Comparison of ENCODE assay signal across 8 mouse cellular contexts in genomic region chr5:88886349-88886667, GRCm38 (mm10). TPM values are rescaled to one million over a fixed set of nuclear protein-coding genes. Genes with fewer than 3 reads are reported as not detected.
DNase-seq lines count a peak whose midpoint lies in the region; ATAC-seq and TF ChIP-seq lines count a peak whose summit lies in the region.

No protein-coding gene starts in this region.

- no peaks in the 10 kb centered on the region for H3K36me3 ChIP-seq in heart, embryonic 11.5 days (ENCODE audit: control insufficient read depth, insufficient read depth, low read length)
- H3K36me3 ChIP-seq in heart, postnatal 0 days (replicated peaks; ENCODE audit: control insufficient read depth, insufficient read depth, low read length): no peaks in the 10 kb centered on the region
- no peaks in the 10 kb centered on the region for H3K36me3 ChIP-seq in midbrain, embryonic 10.5 days

- H3K9me3 ChIP-seq in heart, embryonic 11.5 days (replicated peaks; ENCODE audit: control insufficient read depth, low read length): no peaks in the 10 kb centered on the region
- H3K9me3 ChIP-seq in heart, postnatal 0 days (replicated peaks; ENCODE audit: control insufficient read depth, low read length): no peaks in the 10 kb centered on the region
- no peaks in the 10 kb centered on the region for H3K9me3 ChIP-seq in midbrain, embryonic 10.5 days (replicated peaks)

- TF ChIP-seq CTCF in bone marrow macrophage, adult 2 months (IDR thresholded peaks at IDR 0.05; ENCODE audit: low read depth, low read length): no peak
- TF ChIP-seq CTCF in heart, postnatal 0 days (IDR thresholded peaks at IDR 0.05; ENCODE audit: low read depth): no peak

- no peak for TF ChIP-seq EP300 in heart, postnatal 0 days (IDR thresholded peaks at IDR 0.05; ENCODE audit: low read depth)

- intact Hi-C loops in heart, postnatal 14 days (cut with DNase I): loop anchor here (5.0 kb wide), 3 partner anchors 41 to 496 kb away; no protein-coding TSS in a partner anchor

- H3K4me3 ChIP-seq in heart, embryonic 11.5 days (ENCODE audit: low read depth, low read length): peak overlapping the region; percentile 89
- peak overlapping the region; percentile 47 for H3K4me3 ChIP-seq in bone marrow macrophage, adult 2 months (ENCODE audit: insufficient read depth, low read length)
- peak overlapping the region; percentile 76 for H3K4me3 ChIP-seq in heart, postnatal 0 days (ENCODE audit: low read depth, low read length)
- peak overlapping the region; percentile 81 for H3K4me3 ChIP-seq in midbrain, embryonic 10.5 days

- under 1% methylated on average over 14 of the region's 14 CpGs for WGBS in heart, embryonic 11.5 days (ENCODE audit: insufficient replicate concordance)
- 1% methylated on average over 14 of the region's 14 CpGs for WGBS in heart, postnatal 0 days
- WGBS in midbrain, embryonic 10.5 days: under 1% methylated on average over 14 of the region's 14 CpGs

- 0 out of 2 replicates have a peak, but pooled peaks cover 4% of the 10 kb centered on the region for H3K4me1 ChIP-seq in heart, embryonic 11.5 days (ENCODE audit: control insufficient read depth, insufficient read depth, low read length)
- peaks cover 2% of the 10 kb centered on the region; the same call in 1 of the 2 replicates for H3K4me1 ChIP-seq in bone marrow macrophage, adult 2 months (ENCODE audit: control insufficient read depth, insufficient read depth, low read length)
- H3K4me1 ChIP-seq in heart, postnatal 0 days (ENCODE audit: control insufficient read depth, insufficient read depth): no peaks in the 10 kb centered on the region
- H3K4me1 ChIP-seq in midbrain, embryonic 10.5 days: peaks cover 18% of the 10 kb centered on the region

- peak overlapping the region; percentile 94 for H3K4me2 ChIP-seq in heart, embryonic 11.5 days
- peak overlapping the region; percentile 71 for H3K4me2 ChIP-seq in heart, postnatal 0 days (ENCODE audit: low read depth, low read length)

- no peaks in the 10 kb centered on the region for H3K27me3 ChIP-seq in heart, embryonic 11.5 days (ENCODE audit: control insufficient read depth, insufficient read depth, low read length)
- no peaks in the 10 kb centered on the region; the same call in 1 of the 2 replicates for H3K27me3 ChIP-seq in heart, postnatal 0 days (ENCODE audit: control insufficient read depth, insufficient read depth, low read length)
- peaks cover 43% of the 10 kb centered on the region for H3K27me3 ChIP-seq in midbrain, embryonic 10.5 days (ENCODE audit: low read depth, poor library complexity, severe bottlenecking)

- no peak for ATAC-seq in heart, embryonic 11.5 days (replicated peaks; ENCODE audit: insufficient number of reproducible peaks, low FRiP score, low TSS enrichment)
- no peak for ATAC-seq in heart, postnatal 0 days (ENCODE audit: insufficient read depth, low read depth)
- ATAC-seq in activated CD4-positive, CD25-positive, alpha-beta regulatory T cell, adult 4 months: no peak

- peak overlapping the region; percentile 78 for H3K9ac ChIP-seq in heart, embryonic 11.5 days (ENCODE audit: low read depth, low read length)
- peak overlapping the region; percentile 73 for H3K9ac ChIP-seq in heart, postnatal 0 days (replicated peaks; ENCODE audit: low read depth, low read length)

- no peak for DNase-seq in heart, postnatal 14 days
- no peak for DNase-seq in heart, postnatal 0 days (ENCODE audit: low spot score)
- DNase-seq in midbrain, embryonic 10.5 days (ENCODE audit: low spot score): no peak
- no peak for DNase-seq in B cell, adult 2 months
- no peak for DNase-seq in gastrocnemius, adult 8-10 months (ENCODE audit: low spot score in 2 of 2)

- no peak overlapping the region for H3K27ac ChIP-seq in heart, embryonic 11.5 days (ENCODE audit: low read depth, low read length)
- H3K27ac ChIP-seq in bone marrow macrophage, adult 2 months (ENCODE audit: insufficient read depth, low read depth, low read length): no peak overlapping the region
- peak overlapping the region; percentile 76 for H3K27ac ChIP-seq in heart, postnatal 0 days (ENCODE audit: low read depth)
- H3K27ac ChIP-seq in midbrain, embryonic 10.5 days (replicated peaks): peak overlapping the region; percentile 89

- no peak for TF ChIP-seq POLR2A in bone marrow macrophage, adult 2 months (IDR thresholded peaks at IDR 0.05; ENCODE audit: borderline replicate concordance, low read depth, low read length)

RNA-seq across cellular contexts. Expression of gene Slc4a4, which starts 0.3 kb away (rescaled TPM):
- polyA plus RNA-seq in heart, embryonic 11.5 days (2014; fragmentation: Nextera tagmentation; extraction: Ambion mirVana): 2.9 and 3.4 TPM in 2 replicates
- 10 to 100 TPM; 16.6 to 22.0 TPM for total RNA-seq in heart, postnatal 14 days (2021)
- polyA plus RNA-seq in bone marrow macrophage, adult 2 months (2012; ENCODE audit: insufficient read depth, insufficient read length, missing spikeins): 0.09 TPM in 1 of 2 replicates, not detected in the other
- 10.6 and 17.0 TPM in 2 replicates for total RNA-seq in heart, postnatal 0 days (2014; rRNA removed; ENCODE audit: low replicate concordance)
- 4.4 and 5.1 TPM in 2 replicates for polyA plus RNA-seq in heart, postnatal 0 days (2015; fragmentation: Nextera tagmentation; extraction: Ambion mirVana)
- 1.5 TPM in 2 replicates for polyA plus RNA-seq in midbrain, embryonic 10.5 days (2016; fragmentation: Nextera tagmentation; extraction: Ambion mirVana)
- total RNA-seq in gastrocnemius, adult 8-10 months (2022): 10 to 100 TPM; 20.2 to 38.8 (median 23.6) TPM
- polyA plus RNA-seq in activated CD4-positive, CD25-positive, alpha-beta regulatory T cell, adult 4 months (2017; shearing (Covaris generic)): under 1 TPM in 1 of 2 experiments, not detected in 1; 0.07 TPM

Comparison
In these comparisons a context has a peak if more than half of its experiments do, and no peak if none do; other contexts are left out.
1. H3K27ac ChIP-seq: peak in heart, postnatal 0 days (single experiment) and midbrain, embryonic 10.5 days (single experiment); none in heart, embryonic 11.5 days (single experiment) and bone marrow macrophage, adult 2 months (single experiment).
2. Peak in every context shown above with its lines, with median percentiles within 50 percentile points of each other: H3K4me3 ChIP-seq.